Mouse (Mus musculus): ENCODE results near the gene Wdr24. TPM values are rescaled to one million over a fixed set of nuclear protein-coding genes. Genes with fewer than 3 reads are reported as not detected.

The Wdr24 gene
- total RNA-seq, 1 experiment from 2014 or later, result 16.5 TPM

Other genes with a start within 250 kb of the Wdr24 start
- gene Lmf1, start 244.5 kb upstream of the Wdr24 start, total RNA-seq (2017), result 6.7 and 12.1 TPM in 2 replicates
- gene Gng13, start 106.5 kb upstream of the Wdr24 start, total RNA-seq (2017), result not detected in 2 replicates
- 11.9 and 12.8 TPM in 2 replicates for gene Chtf18, start 96.2 kb upstream of the Wdr24 start, total RNA-seq (2017)
- 1.8 and 4.6 TPM in 2 replicates for gene Rpusd1, start 96.0 kb upstream of the Wdr24 start, total RNA-seq (2017)
- gene Mslnl, start 87.6 kb upstream of the Wdr24 start, total RNA-seq (2017), result not detected in 2 replicates
- not detected in 2 replicates for gene Msln, start 69.2 kb upstream of the Wdr24 start, total RNA-seq (2017)
- 13.4 and 21.5 TPM in 2 replicates for gene Narfl, start 49.9 kb upstream of the Wdr24 start, total RNA-seq (2017)
- gene Haghl, start 38.0 kb upstream of the Wdr24 start, total RNA-seq (2017), result 18.6 and 42.3 TPM in 2 replicates
- 0.38 TPM in 1 of 2 replicates, not detected in the other for gene Ccdc78, start 37.0 kb upstream of the Wdr24 start, total RNA-seq (2017)
- 21.1 and 33.3 TPM in 2 replicates for gene Fam173a, start 30.7 kb upstream of the Wdr24 start, total RNA-seq (2017)
- gene AC134908.4, start 28.0 kb upstream of the Wdr24 start, total RNA-seq (2017), result not detected in 2 replicates
- gene Metrn, start 26.5 kb upstream of the Wdr24 start, total RNA-seq (2017), result 24.9 and 26.5 TPM in 2 replicates
- 0.06 TPM in 1 of 2 replicates, not detected in the other for gene Fbxl16, start 14.5 kb upstream of the Wdr24 start, total RNA-seq (2017)
- gene Jmjd8, start 5.2 kb downstream of the Wdr24 start, total RNA-seq (2017), result 23.2 and 25.3 TPM in 2 replicates
- gene Stub1, start 9.8 kb downstream of the Wdr24 start, total RNA-seq (2017), result 79.5 and 84.8 TPM in 2 replicates
- gene Rhbdl1, start 13.7 kb downstream of the Wdr24 start, total RNA-seq (2017), result not detected in 2 replicates
- 1.4 TPM in 1 of 2 replicates, not detected in the other for gene Gm20683, start 18.1 kb downstream of the Wdr24 start, total RNA-seq (2017)
- gene Rhot2, start 21.2 kb downstream of the Wdr24 start, total RNA-seq (2017), result 24.6 and 27.1 TPM in 2 replicates
- 13.0 and 13.6 TPM in 2 replicates for gene Wdr90, start 37.9 kb downstream of the Wdr24 start, total RNA-seq (2017)
- gene Mcrip2, start 45.1 kb downstream of the Wdr24 start, total RNA-seq (2017), result 7.3 and 13.5 TPM in 2 replicates
- 20.1 and 35.2 TPM in 2 replicates for gene Mettl26, start 51.4 kb downstream of the Wdr24 start, total RNA-seq (2017)
- 0.79 and 1.1 TPM in 2 replicates for gene Wfikkn1, start 57.2 kb downstream of the Wdr24 start, total RNA-seq (2017)
- gene Rab40c, start 96.1 kb downstream of the Wdr24 start, total RNA-seq (2017), result 12.3 and 17.1 TPM in 2 replicates
- gene Pigq, start 121.3 kb downstream of the Wdr24 start, total RNA-seq (2017), result 33.8 and 47.5 TPM in 2 replicates
- not detected in 2 replicates for gene Nhlrc4, start 121.3 kb downstream of the Wdr24 start, total RNA-seq (2017)
- gene A930017K11Rik, start 128.9 kb downstream of the Wdr24 start, total RNA-seq (2017), result not detected in 2 replicates
- 3.3 and 8.1 TPM in 2 replicates for gene Capn15, start 162.2 kb downstream of the Wdr24 start, total RNA-seq (2017)
- 4.7 and 6.5 TPM in 2 replicates for gene Rab11fip3, start 245.9 kb downstream of the Wdr24 start, total RNA-seq (2017)

Measured in hematopoietic stem cell, adult 5-6 weeks (primary cell).